Mouse (Mus musculus) midbrain, embryonic 12.5 days (tissue): ENCODE measurements around the gene Enox1. TPM values are rescaled to one million over a fixed set of nuclear protein-coding genes. Genes with fewer than 3 reads are reported as not detected.

Experiments
- ATAC-seq: fragments of 200-750 bp; cut with Nextera tagmentation; 2 replicates; pipeline ENCODE4 v1.8.0; 2017; ENCODE audit warnings: low read depth, moderate TSS enrichment, moderate library complexity; ENCODE audit not compliant: low FRiP score
- H3K27ac ChIP-seq: fragments of 300-500 bp; sonication (generic); replicated peaks from 2 replicates; pipeline ENCODE4 v1.5.1; 2016; ENCODE audit warnings: mild to moderate bottlenecking
- H3K27me3 ChIP-seq: fragments of 300-500 bp; sonication (generic); 2 replicates; pipeline ENCODE4 v1.6.1; 2016; ENCODE audit warnings: mild to moderate bottlenecking
- H3K36me3 ChIP-seq: fragments of 300-500 bp; sonication (generic); 2 replicates; pipeline ENCODE4 v1.6.1; 2016
- H3K4me1 ChIP-seq: fragments of 300-500 bp; sonication (generic); 2 replicates; pipeline ENCODE4 v1.6.1; 2016
- H3K4me2 ChIP-seq: fragments of 300-500 bp; sonication (generic); replicated peaks from 2 replicates; pipeline ENCODE4 v1.6.1; 2016; ENCODE audit warnings: mild to moderate bottlenecking, moderate library complexity
- H3K4me3 ChIP-seq: fragments of 300-500 bp; sonication (generic); 2 replicates; pipeline ENCODE4 v1.5.1; 2016; ENCODE audit warnings: mild to moderate bottlenecking
- H3K9ac ChIP-seq: fragments of 300-500 bp; sonication (generic); replicated peaks from 2 replicates; pipeline ENCODE4 v1.6.1; 2016; ENCODE audit warnings: mild to moderate bottlenecking, moderate library complexity
- H3K9me3 ChIP-seq: fragments of 300-500 bp; sonication (generic); 2 replicates; pipeline ENCODE4 v1.6.1; 2016; ENCODE audit warnings: mild to moderate bottlenecking
- WGBS: fragments of 180-500 bp; shearing (Covaris S2); methylation state at CpG from one replicate; pipeline ENCODE4 v1.1.7; 2016; 5-methylcytosine and 5-hydroxymethylcytosine counted together
- polyA plus RNA-seq: library from polyadenylated mRNA; unstranded; fragments of >200 nt; fragmentation: Nextera tagmentation; extraction: Ambion mirVana; gene quantifications from 2 replicates; pipeline ENCODE4 v1.2.1, GENCODE M21; 2016

Gene Enox1
- polyA plus RNA-seq, 1 experiment from 2014 or later: 35.1 TPM

GRCm38 (mm10) chr14:77197414-77197915 is 40.9 kb downstream of the Enox1 start:
- WGBS: 85% methylated on average over 2 of the region's 2 CpGs
- Histone ChIP-seq H3K9ac (no peak overlapping the region), H3K9me3 (no peaks in the 10 kb centered on the region), H3K4me1 (peaks cover 37% of the 10 kb centered on the region), H3K4me3 (no peak overlapping the region), H3K27ac (no peak overlapping the region), H3K27me3 (no peaks in the 10 kb centered on the region), H3K4me2 (no peak overlapping the region), H3K36me3 (no peaks in the 10 kb centered on the region)
- ATAC-seq: no peak

- Histone ChIP-seq H3K4me3 (no peak overlapping the region), H3K9me3 (no peaks in the 10 kb centered on the region), H3K27ac (no peak overlapping the region), H3K4me1 (peaks cover 2% of the 10 kb centered on the region; the same call in 1 of the 2 replicates), H3K27me3 (no peaks in the 10 kb centered on the region), H3K36me3 (no peaks in the 10 kb centered on the region), H3K9ac (no peak overlapping the region), H3K4me2 (no peak overlapping the region)
- WGBS: 83% methylated on average over 8 of the region's 8 CpGs
- no peak for ATAC-seq
Measured at GRCm38 (mm10) chr14:77210889-77211288, 54.3 kb downstream of the Enox1 start.

GRCm38 (mm10) chr14:77213210-77213609 is 56.6 kb downstream of the Enox1 start:
- H3K27ac ChIP-seq: no peak overlapping the region
- no peaks in the 10 kb centered on the region for H3K27me3 ChIP-seq
- H3K36me3 ChIP-seq: no peaks in the 10 kb centered on the region
- H3K4me2 ChIP-seq: no peak overlapping the region
- no peak overlapping the region for H3K4me3 ChIP-seq
- peaks cover 2% of the 10 kb centered on the region; the same call in 1 of the 2 replicates for H3K4me1 ChIP-seq
- H3K9me3 ChIP-seq: no peaks in the 10 kb centered on the region
- ATAC-seq: no peak
- no peak overlapping the region for H3K9ac ChIP-seq
- 83% methylated on average over 7 of the region's 7 CpGs for WGBS

- Histone ChIP-seq H3K4me2 (no peak overlapping the region), H3K4me1 (peaks cover 2% of the 10 kb centered on the region; the same call in 1 of the 2 replicates), H3K27me3 (no peaks in the 10 kb centered on the region), H3K4me3 (no peak overlapping the region), H3K9ac (no peak overlapping the region), H3K27ac (no peak overlapping the region), H3K9me3 (no peaks in the 10 kb centered on the region), H3K36me3 (no peaks in the 10 kb centered on the region)
- 92% methylated on average over 6 of the region's 6 CpGs for WGBS
- no peak for ATAC-seq
Measured at GRCm38 (mm10) chr14:77214848-77215247, 58.3 kb downstream of the Enox1 start.

- H3K9ac ChIP-seq: no peak overlapping the region
- H3K4me1 ChIP-seq: no peaks in the 10 kb centered on the region
- H3K9me3 ChIP-seq: no peaks in the 10 kb centered on the region
- no peak overlapping the region for H3K27ac ChIP-seq
- no peak overlapping the region for H3K4me2 ChIP-seq
- WGBS: 91% methylated on average over 10 of the region's 10 CpGs
- no peaks in the 10 kb centered on the region for H3K27me3 ChIP-seq
- ATAC-seq: no peak
- H3K36me3 ChIP-seq: no peaks in the 10 kb centered on the region
- H3K4me3 ChIP-seq: no peak overlapping the region
Measured at GRCm38 (mm10) chr14:77225346-77225745, 68.8 kb downstream of the Enox1 start.

- Histone ChIP-seq H3K27me3 (no peaks in the 10 kb centered on the region), H3K36me3 (no peaks in the 10 kb centered on the region), H3K4me3 (no peak overlapping the region), H3K27ac (no peak overlapping the region), H3K9ac (no peak overlapping the region), H3K4me1 (peaks cover 6% of the 10 kb centered on the region; the same call in 1 of the 2 replicates), H3K4me2 (no peak overlapping the region), H3K9me3 (no peaks in the 10 kb centered on the region)
- ATAC-seq: no peak
- 72% methylated on average over 2 of the region's 2 CpGs for WGBS
Measured at GRCm38 (mm10) chr14:77238811-77239210, 82.2 kb downstream of the Enox1 start.

- 49% methylated on average over 4 of the region's 4 CpGs for WGBS
- Histone ChIP-seq H3K4me2 (no peak overlapping the region), H3K27ac (no peak overlapping the region), H3K36me3 (no peaks in the 10 kb centered on the region), H3K9ac (no peak overlapping the region), H3K27me3 (no peaks in the 10 kb centered on the region), H3K9me3 (no peaks in the 10 kb centered on the region), H3K4me1 (peaks cover 6% of the 10 kb centered on the region; the same call in 1 of the 2 replicates), H3K4me3 (no peak overlapping the region)
- ATAC-seq: no peak
Measured at GRCm38 (mm10) chr14:77239360-77239759, 82.8 kb downstream of the Enox1 start.

GRCm38 (mm10) chr14:77246977-77247376 is 90.4 kb downstream of the Enox1 start:
- WGBS: 92% methylated on average over 3 of the region's 3 CpGs

GRCm38 (mm10) chr14:77248426-77248825 is 91.9 kb downstream of the Enox1 start:
- no peak for ATAC-seq

More at GRCm38 (mm10) chr14:77246977-77247376, 90.4 kb downstream of the Enox1 start:
- Histone ChIP-seq H3K9me3 (no peaks in the 10 kb centered on the region), H3K27ac (no peak overlapping the region), H3K4me3 (no peak overlapping the region), H3K36me3 (no peaks in the 10 kb centered on the region), H3K4me2 (no peak overlapping the region), H3K4me1 (peaks cover 7% of the 10 kb centered on the region; the same call in 1 of the 2 replicates), H3K27me3 (no peaks in the 10 kb centered on the region), H3K9ac (no peak overlapping the region)
- no peak for ATAC-seq

GRCm38 (mm10) chr14:77248946-77249345 is 92.4 kb downstream of the Enox1 start:
- Histone ChIP-seq H3K27ac (no peak overlapping the region), H3K36me3 (no peaks in the 10 kb centered on the region), H3K4me1 (peaks cover 7% of the 10 kb centered on the region; the same call in 1 of the 2 replicates), H3K4me2 (no peak overlapping the region), H3K9me3 (no peaks in the 10 kb centered on the region), H3K27me3 (no peaks in the 10 kb centered on the region), H3K4me3 (no peak overlapping the region), H3K9ac (no peak overlapping the region)
- WGBS: 88% methylated on average over 7 of the region's 7 CpGs
- ATAC-seq: no peak

More at GRCm38 (mm10) chr14:77248426-77248825, 91.9 kb downstream of the Enox1 start:
- Histone ChIP-seq H3K27ac (no peak overlapping the region), H3K27me3 (no peaks in the 10 kb centered on the region), H3K4me1 (peaks cover 7% of the 10 kb centered on the region; the same call in 1 of the 2 replicates), H3K36me3 (no peaks in the 10 kb centered on the region), H3K4me2 (no peak overlapping the region), H3K4me3 (no peak overlapping the region), H3K9me3 (no peaks in the 10 kb centered on the region), H3K9ac (no peak overlapping the region)
- WGBS: 83% methylated on average over 5 of the region's 5 CpGs

- 24% methylated on average over 2 of the region's 2 CpGs for WGBS
- H3K9ac ChIP-seq: no peak overlapping the region
- no peaks in the 10 kb centered on the region for H3K9me3 ChIP-seq
- H3K4me3 ChIP-seq: no peak overlapping the region
- H3K27ac ChIP-seq: no peak overlapping the region; the same call in 1 of the 2 replicates
- no peak for ATAC-seq
- H3K4me1 ChIP-seq: peaks cover 7% of the 10 kb centered on the region; the same call in 1 of the 2 replicates
- H3K4me2 ChIP-seq: no peak overlapping the region
- no peaks in the 10 kb centered on the region for H3K27me3 ChIP-seq
- H3K36me3 ChIP-seq: no peaks in the 10 kb centered on the region
Measured at GRCm38 (mm10) chr14:77250652-77251238, 94.2 kb downstream of the Enox1 start.

- Histone ChIP-seq H3K4me3 (no peak overlapping the region), H3K9me3 (no peaks in the 10 kb centered on the region)
- WGBS: 84% methylated on average over 3 of the region's 3 CpGs
Measured at GRCm38 (mm10) chr14:77255201-77255600, 98.6 kb downstream of the Enox1 start.

More at GRCm38 (mm10) chr14:77255201-77255600, 98.6 kb downstream of the Enox1 start:
- no peak overlapping the region for H3K27ac ChIP-seq
- H3K27me3 ChIP-seq: no peaks in the 10 kb centered on the region
- no peaks in the 10 kb centered on the region for H3K36me3 ChIP-seq
- H3K4me2 ChIP-seq: no peak overlapping the region
- no peak overlapping the region for H3K9ac ChIP-seq
- peaks cover 15% of the 10 kb centered on the region for H3K4me1 ChIP-seq
- no peak for ATAC-seq
